Mouse (Mus musculus): Measurements from ENCODE around the gene Sart3. TPM values are rescaled to one million over a fixed set of nuclear protein-coding genes. Genes with fewer than 3 reads are reported as not detected.
"Not testable (repeated sequence)": the region's sequence is repeated elsewhere in the genome, so short reads cannot be mapped to it uniquely, and the experiment has no call there.

Sart3 gene
- total RNA-seq (2021) = 33.8 and 38.4 TPM in 2 replicates
- long read RNA-seq, experiment 1, full-length matches to known transcripts = 23 of 34 reads
- long read RNA-seq, experiment 1, partial matches to known transcripts = 2 of 34 reads
- long read RNA-seq, experiment 1, other reads (novel, unspliced or antisense) = 9 of 34 reads
- long read RNA-seq, experiment 2, full-length matches to known transcripts = 21 of 34 reads
- long read RNA-seq, experiment 2, partial matches to known transcripts = 6 of 34 reads
- long read RNA-seq, experiment 2, other reads (novel, unspliced or antisense) = 7 of 34 reads

- peak; percentile 97 for DNase-seq
These were observed at the start of gene Sart3, which contains the start of gene Iscu for GRCm38 (mm10) chr5:113772450-113772895. TSS of gene Sart3 (minus strand) at chr5:113772510. TSS of gene Iscu (plus strand) at chr5:113772748.

- DNase-seq = no peak
These were observed 46.3 kb upstream of the Sart3 start for GRCm38 (mm10) chr5:113818572-113818971.

GRCm38 (mm10) chr5:113815638-113816152 is 43.4 kb upstream of the Sart3 start:
- peak; percentile 93 for DNase-seq

- no peak for DNase-seq
These were observed 42.7 kb upstream of the Sart3 start for GRCm38 (mm10) chr5:113815041-113815389.

GRCm38 (mm10) chr5:113814111-113815040 is 42.1 kb upstream of the Sart3 start:
- DNase-seq = no peak

GRCm38 (mm10) chr5:113813608-113814007 is 41.3 kb upstream of the Sart3 start:
- no peak for DNase-seq

GRCm38 (mm10) chr5:113812638-113813037 is 40.3 kb upstream of the Sart3 start:
- no peak for DNase-seq

- not testable (repeated sequence) for DNase-seq
These were observed 39.6 kb upstream of the Sart3 start for GRCm38 (mm10) chr5:113811824-113812420.

- no peak for DNase-seq
These were observed 37.8 kb upstream of the Sart3 start for GRCm38 (mm10) chr5:113810111-113810510.

- DNase-seq = no peak
These were observed 35.9 kb upstream of the Sart3 start for GRCm38 (mm10) chr5:113808177-113808576.

GRCm38 (mm10) chr5:113807712-113808111 is 35.4 kb upstream of the Sart3 start:
- no peak for DNase-seq

- no peak for DNase-seq
These were observed 34.1 kb upstream of the Sart3 start for GRCm38 (mm10) chr5:113806414-113806813.

- no peak for DNase-seq
These were observed 33.0 kb upstream of the Sart3 start for GRCm38 (mm10) chr5:113805301-113805700.

- no peak for DNase-seq
These were observed 32.2 kb upstream of the Sart3 start for GRCm38 (mm10) chr5:113804395-113804966.

GRCm38 (mm10) chr5:113800280-113800679 is 28.0 kb upstream of the Sart3 start, which contains the start of gene Tmem119:
TSS of gene Tmem119 (minus strand) at chr5:113800516.
- DNase-seq = peak; percentile 73

- DNase-seq = no peak
These were observed 27.4 kb upstream of the Sart3 start for GRCm38 (mm10) chr5:113799691-113800090.

- DNase-seq = no peak
These were observed 26.2 kb upstream of the Sart3 start for GRCm38 (mm10) chr5:113798525-113798924.

- DNase-seq = no peak
These were observed 25.0 kb upstream of the Sart3 start for GRCm38 (mm10) chr5:113797149-113797882.

- no peak for DNase-seq
These were observed 24.3 kb upstream of the Sart3 start for GRCm38 (mm10) chr5:113796401-113797148.
